Mouse (Mus musculus): Measurements from ENCODE around the gene Ddb2. TPM values are rescaled to one million over a fixed set of nuclear protein-coding genes. Genes with fewer than 3 reads are reported as not detected.

Ddb2 gene
- polyA plus RNA-seq, 1 experiment = not detected

DNA sequence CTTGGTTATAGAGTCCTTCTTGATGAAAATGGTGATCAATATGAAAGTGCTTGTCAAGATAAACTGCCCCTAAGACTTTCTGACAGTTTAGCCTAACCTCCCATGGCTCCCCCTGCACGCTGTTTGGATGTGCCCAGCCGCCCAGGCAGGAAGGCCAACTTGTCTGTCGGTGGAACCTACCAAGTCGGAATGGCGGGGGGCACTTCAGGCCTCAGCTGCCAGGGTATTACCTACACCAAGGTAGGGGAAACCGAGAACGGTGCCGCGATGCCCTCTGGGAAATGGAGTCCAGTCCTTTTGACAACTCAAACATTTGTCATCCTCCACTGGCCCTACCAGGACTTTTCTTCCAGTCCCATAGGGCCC lies 53.7 kb downstream of the Ddb2 start:
- no peak for TF ChIP-seq CTCF (IDR thresholded peaks at IDR 0.05; ENCODE audit: insufficient read depth, low read depth, low read length)
- no peak for TF ChIP-seq POLR2A (IDR thresholded peaks at IDR 0.05; ENCODE audit: insufficient read depth, low read depth, low read length)
- WGBS = 0% methylated on average over 9 of the region's 9 CpGs
- peak overlapping the region; percentile 78 for H3K27ac ChIP-seq (ENCODE audit: insufficient read depth, low read depth, low read length)

DNA sequence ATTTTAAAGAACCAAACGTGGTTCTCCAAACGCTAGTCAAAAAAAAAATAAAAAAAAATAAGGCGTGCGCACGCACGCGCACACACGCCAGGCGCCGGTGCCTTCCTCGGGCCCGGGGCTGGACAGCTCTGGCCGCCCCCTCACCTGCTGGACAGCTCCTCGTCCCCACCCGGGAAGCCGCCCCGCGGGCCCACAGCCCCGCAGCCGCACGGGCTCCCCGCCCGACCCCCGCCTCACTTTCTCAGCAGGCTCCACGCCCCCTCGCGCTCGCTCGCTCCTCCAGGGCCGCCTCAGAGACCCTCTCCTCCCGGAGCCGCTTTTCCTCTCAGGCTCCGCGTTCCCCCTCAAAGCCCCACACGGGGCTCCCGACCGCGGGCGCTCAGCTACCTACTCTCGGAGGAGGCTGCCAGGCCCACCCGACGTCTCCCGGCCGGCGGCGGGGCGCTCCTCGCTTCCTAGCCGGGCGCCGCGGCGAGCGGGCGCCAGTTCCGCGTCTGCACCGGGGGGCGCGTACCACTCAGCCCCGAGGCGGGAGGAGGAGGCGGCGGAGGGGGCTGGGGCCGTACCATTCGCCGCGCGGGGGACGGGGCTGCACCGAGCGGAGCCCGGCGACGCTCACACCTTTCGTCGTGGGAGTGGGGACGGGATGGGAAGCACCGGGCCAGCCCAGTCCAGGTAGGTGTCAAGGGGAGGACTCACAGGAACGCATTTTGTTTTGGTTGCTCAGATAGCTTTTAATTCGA lies 54.2 kb downstream of the Ddb2 start:
- 1% methylated on average over 81 of the region's 81 CpGs for WGBS
- TF ChIP-seq CTCF (IDR thresholded peaks at IDR 0.05; ENCODE audit: insufficient read depth, low read depth, low read length) (no peak), POLR2A (IDR thresholded peaks at IDR 0.05; ENCODE audit: insufficient read depth, low read depth, low read length) (peak; percentile 62; the same call in 1 of the 2 replicates)
- H3K4me3 ChIP-seq (ENCODE audit: insufficient read depth, low read depth, low read length) = peak overlapping the region; percentile 80

More for the DNA sequence above, 53.7 kb downstream of the Ddb2 start:
- peaks cover 8% of the 10 kb centered on the region for H3K4me1 ChIP-seq (ENCODE audit: control insufficient read depth, insufficient read depth, low read length)
- H3K4me3 ChIP-seq (ENCODE audit: insufficient read depth, low read depth, low read length) = peak overlapping the region; percentile 80

DNA sequence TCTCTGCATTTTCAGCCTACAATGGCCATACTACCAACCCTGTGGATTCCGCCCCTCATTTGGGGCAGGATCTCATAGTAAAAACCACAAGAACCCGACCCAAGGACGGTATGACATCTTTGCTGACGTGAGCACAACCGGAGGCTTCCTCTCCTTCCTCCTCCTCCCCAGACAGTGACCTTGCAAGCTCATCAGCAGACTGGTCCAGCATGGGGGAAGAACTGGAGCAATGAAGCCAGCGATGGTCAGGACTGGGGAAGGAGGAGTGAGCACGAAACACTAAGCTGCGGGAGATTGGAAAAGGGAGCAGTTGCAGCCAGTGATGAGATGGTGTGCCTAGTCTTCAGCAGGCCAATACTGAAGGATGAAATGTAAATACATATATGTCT lies 54.8 kb downstream of the Ddb2 start:
- TF ChIP-seq POLR2A (IDR thresholded peaks at IDR 0.05; ENCODE audit: insufficient read depth, low read depth, low read length) (no peak), CTCF (IDR thresholded peaks at IDR 0.05; ENCODE audit: insufficient read depth, low read depth, low read length) (no peak)
- whole genome bisulfite sequencing = 5% methylated on average over 8 of the region's 8 CpGs
- Histone ChIP-seq H3K4me1 (ENCODE audit: control insufficient read depth, insufficient read depth, low read length) (peaks cover 5% of the 10 kb centered on the region), H3K27ac (ENCODE audit: insufficient read depth, low read depth, low read length) (peak overlapping the region; percentile 52; the same call in 1 of the 2 replicates), H3K4me3 (ENCODE audit: insufficient read depth, low read depth, low read length) (peak overlapping the region; percentile 80)

More for the DNA sequence above, 54.2 kb downstream of the Ddb2 start:
- H3K4me1 ChIP-seq (ENCODE audit: control insufficient read depth, insufficient read depth, low read length) = peaks cover 8% of the 10 kb centered on the region
- peak overlapping the region; percentile 78 for H3K27ac ChIP-seq (ENCODE audit: insufficient read depth, low read depth, low read length)

DNA sequence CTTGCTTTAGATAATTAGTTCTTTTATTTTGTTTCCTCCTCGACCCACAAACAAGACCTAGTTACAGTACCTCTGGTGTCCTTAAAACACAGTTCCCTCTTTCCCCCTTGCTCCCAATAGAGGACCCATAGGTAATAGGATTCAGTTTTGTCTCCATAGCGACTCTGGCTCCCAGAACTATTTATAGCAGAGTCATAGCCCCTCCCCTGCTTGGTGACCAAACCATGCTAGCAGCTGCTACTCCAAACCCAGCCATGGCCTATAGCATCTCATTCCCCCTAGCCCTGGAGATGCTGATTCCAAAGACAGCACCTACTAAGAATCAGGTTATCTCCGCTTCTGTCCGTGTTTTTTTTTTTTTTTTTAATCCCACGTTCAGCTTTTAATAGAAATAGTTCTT lies 56.1 kb downstream of the Ddb2 start:
- H3K4me3 ChIP-seq (ENCODE audit: insufficient read depth, low read depth, low read length) = no peak overlapping the region
- TF ChIP-seq POLR2A (IDR thresholded peaks at IDR 0.05; ENCODE audit: insufficient read depth, low read depth, low read length) (no peak), CTCF (IDR thresholded peaks at IDR 0.05; ENCODE audit: insufficient read depth, low read depth, low read length) (no peak)
- no peak overlapping the region for H3K27ac ChIP-seq (ENCODE audit: insufficient read depth, low read depth, low read length)
- H3K4me1 ChIP-seq (ENCODE audit: control insufficient read depth, insufficient read depth, low read length) = peaks cover 8% of the 10 kb centered on the region
- WGBS = 26% methylated on average over 5 of the region's 5 CpGs

DNA sequence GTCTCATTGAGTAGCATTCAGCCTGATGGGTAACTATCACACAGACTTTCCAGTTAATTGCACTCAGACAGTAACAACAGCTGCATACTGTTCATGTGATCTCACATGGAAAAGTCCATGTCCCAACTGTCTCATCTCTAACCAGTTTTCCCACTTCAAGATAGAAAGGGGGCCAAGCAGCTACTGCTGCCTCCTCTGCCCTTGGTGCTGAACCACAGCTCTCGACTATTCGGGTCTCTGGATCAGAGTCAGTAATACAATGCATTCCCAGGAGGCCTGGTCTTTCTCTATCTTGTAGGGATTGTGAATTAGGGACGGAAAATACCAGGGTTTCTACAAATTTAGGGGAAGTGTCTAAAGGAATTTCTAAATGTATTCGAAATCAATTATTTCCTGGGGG lies 57.0 kb downstream of the Ddb2 start:
- Histone ChIP-seq H3K27ac (ENCODE audit: insufficient read depth, low read depth, low read length) (no peak overlapping the region), H3K4me3 (ENCODE audit: insufficient read depth, low read depth, low read length) (no peak overlapping the region), H3K4me1 (ENCODE audit: control insufficient read depth, insufficient read depth, low read length) (peaks cover 8% of the 10 kb centered on the region)
- WGBS = 31% methylated on average over 4 of the region's 4 CpGs
- no peak for TF ChIP-seq POLR2A (IDR thresholded peaks at IDR 0.05; ENCODE audit: insufficient read depth, low read depth, low read length)
- no peak for TF ChIP-seq CTCF (IDR thresholded peaks at IDR 0.05; ENCODE audit: insufficient read depth, low read depth, low read length)

DNA sequence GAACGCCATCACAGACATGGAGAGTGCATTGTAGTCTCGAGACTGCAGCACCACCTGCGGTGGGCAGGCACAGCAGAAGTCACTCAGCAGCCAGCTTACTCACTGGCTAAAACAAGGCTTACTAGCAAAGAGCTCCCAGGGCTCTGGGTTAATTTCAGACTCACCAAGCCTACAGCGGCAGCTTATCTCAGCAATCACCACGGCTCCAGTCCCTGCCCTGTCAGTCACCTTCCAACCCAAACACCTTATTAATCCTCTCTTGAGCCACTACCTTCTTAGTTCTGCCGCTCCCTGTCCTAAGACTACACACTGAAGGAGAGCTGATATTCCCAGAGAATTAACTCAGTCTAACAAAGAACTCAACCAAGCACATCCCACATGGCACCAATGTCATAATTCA lies 60.5 kb downstream of the Ddb2 start:
- H3K4me1 ChIP-seq (ENCODE audit: control insufficient read depth, insufficient read depth, low read length) = 0 out of 2 replicates have a peak, but pooled peaks cover 3% of the 10 kb centered on the region

DNA sequence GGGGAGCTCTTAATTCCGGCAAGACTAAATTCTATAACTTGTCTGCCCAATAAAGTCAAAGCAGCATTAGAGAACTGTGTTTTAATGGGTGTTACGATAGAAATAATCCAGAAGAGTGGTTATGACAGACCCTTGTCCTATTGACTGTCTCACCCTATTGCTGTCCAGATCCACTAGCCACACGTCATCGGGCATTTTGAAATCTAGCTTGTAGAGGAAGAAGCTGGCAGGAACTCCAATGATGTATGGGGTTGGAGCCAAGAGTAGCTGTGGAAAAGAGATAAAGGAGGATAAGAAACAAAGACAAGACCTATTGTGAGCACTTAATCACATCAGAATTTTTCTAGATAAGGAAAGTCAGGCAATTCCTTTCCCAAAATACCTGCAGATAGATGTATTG lies 61.3 kb downstream of the Ddb2 start:
- Histone ChIP-seq H3K4me3 (ENCODE audit: insufficient read depth, low read depth, low read length) (no peak overlapping the region), H3K27ac (ENCODE audit: insufficient read depth, low read depth, low read length) (no peak overlapping the region), H3K4me1 (ENCODE audit: control insufficient read depth, insufficient read depth, low read length) (0 out of 2 replicates have a peak, but pooled peaks cover 3% of the 10 kb centered on the region)
- 85% methylated on average over 4 of the region's 4 CpGs for WGBS
- no peak for TF ChIP-seq POLR2A (IDR thresholded peaks at IDR 0.05; ENCODE audit: insufficient read depth, low read depth, low read length)
- no peak for TF ChIP-seq CTCF (IDR thresholded peaks at IDR 0.05; ENCODE audit: insufficient read depth, low read depth, low read length)

More for the DNA sequence above, 60.5 kb downstream of the Ddb2 start:
- WGBS = 61% methylated on average over 6 of the region's 6 CpGs
- TF ChIP-seq POLR2A (IDR thresholded peaks at IDR 0.05; ENCODE audit: insufficient read depth, low read depth, low read length) (no peak), CTCF (IDR thresholded peaks at IDR 0.05; ENCODE audit: insufficient read depth, low read depth, low read length) (no peak)
- Histone ChIP-seq H3K4me3 (ENCODE audit: insufficient read depth, low read depth, low read length) (no peak overlapping the region), H3K27ac (ENCODE audit: insufficient read depth, low read depth, low read length) (no peak overlapping the region)

DNA sequence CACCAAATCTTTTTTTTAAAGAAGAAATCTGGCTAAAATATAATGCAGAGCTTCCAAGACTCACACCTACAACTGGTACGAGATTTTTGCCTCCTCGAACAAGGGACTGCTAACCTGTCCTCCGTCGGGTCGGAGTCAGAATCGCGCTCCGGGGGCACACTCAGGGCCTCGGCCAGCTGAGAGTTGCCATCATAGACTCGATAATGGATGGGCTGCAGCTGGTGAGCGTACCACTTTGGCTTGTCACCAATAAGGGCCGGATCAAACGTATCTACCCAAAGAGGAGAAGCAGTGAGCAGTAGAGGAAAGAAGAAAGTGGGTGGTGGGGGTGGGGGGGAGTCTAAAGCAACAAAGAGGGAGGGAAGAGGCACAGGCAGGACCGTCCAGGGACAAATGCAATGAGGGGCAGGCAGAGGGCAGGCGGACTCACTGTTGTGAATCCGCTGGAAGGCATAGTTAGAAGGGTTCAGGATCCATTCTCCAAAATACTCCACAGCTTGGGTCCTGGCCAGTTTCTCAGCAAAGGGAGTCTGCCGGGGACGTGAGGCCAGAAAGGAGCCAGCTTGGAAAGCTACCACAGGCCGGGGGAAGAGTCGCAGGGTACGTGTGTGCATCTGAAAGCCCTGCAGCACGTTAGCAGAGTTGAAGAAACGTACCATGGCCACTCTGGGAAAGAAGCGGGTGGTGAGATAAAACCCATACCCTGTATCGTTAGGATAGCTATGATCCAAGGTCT lies 67.0 kb downstream of the Ddb2 start:
- H3K27ac ChIP-seq (ENCODE audit: insufficient read depth, low read depth, low read length) = no peak overlapping the region
- H3K4me1 ChIP-seq (ENCODE audit: control insufficient read depth, insufficient read depth, low read length) = peaks cover 6% of the 10 kb centered on the region; the same call in 1 of the 2 replicates
- 67% methylated on average over 25 of the region's 25 CpGs for whole genome bisulfite sequencing
- TF ChIP-seq POLR2A (IDR thresholded peaks at IDR 0.05; ENCODE audit: insufficient read depth, low read depth, low read length) = no peak
- no peak overlapping the region for H3K4me3 ChIP-seq (ENCODE audit: insufficient read depth, low read depth, low read length)

DNA sequence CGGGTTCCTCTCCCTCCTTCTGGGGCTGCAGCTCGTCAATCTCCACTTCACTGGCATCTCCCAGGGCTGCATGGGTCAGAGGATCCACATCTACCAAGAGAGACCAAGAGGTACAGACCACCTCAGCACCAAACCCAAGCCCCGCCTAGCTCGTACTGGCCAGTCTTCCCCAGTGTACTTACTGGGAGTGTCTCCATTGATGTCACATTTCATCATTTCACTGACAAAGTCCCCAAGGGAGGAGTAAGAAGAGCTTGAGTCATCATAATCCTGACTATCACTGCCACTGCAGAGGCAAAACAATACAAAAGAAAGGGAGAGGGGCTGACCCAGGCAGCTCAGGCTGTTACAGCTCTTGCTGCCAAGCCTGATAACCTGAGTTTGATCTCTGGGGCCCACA lies 69.2 kb downstream of the Ddb2 start:
- TF ChIP-seq CTCF (IDR thresholded peaks at IDR 0.05; ENCODE audit: insufficient read depth, low read depth, low read length) (no peak), POLR2A (IDR thresholded peaks at IDR 0.05; ENCODE audit: insufficient read depth, low read depth, low read length) (no peak)
- peaks cover 6% of the 10 kb centered on the region; the same call in 1 of the 2 replicates for H3K4me1 ChIP-seq (ENCODE audit: control insufficient read depth, insufficient read depth, low read length)
- 75% methylated on average over 4 of the region's 4 CpGs for WGBS
- H3K4me3 ChIP-seq (ENCODE audit: insufficient read depth, low read depth, low read length) = no peak overlapping the region
- H3K27ac ChIP-seq (ENCODE audit: insufficient read depth, low read depth, low read length) = no peak overlapping the region

Measured in olfactory bulb, adult 2 months (tissue).